Mouse (Mus musculus): ENCODE results near the gene Lpp.

Gene Lpp

GRCm38 (mm10) chr16:24475305-24475947 is 82.1 kb downstream of the Lpp start:
- POLR2A ChIA-PET, result no interaction called here
- CTCF ChIA-PET, result no interaction called here

GRCm38 (mm10) chr16:24476911-24477401 is 83.6 kb downstream of the Lpp start:
- CTCF ChIA-PET, result interaction anchor here in 1 of 4 experiments (0.6 kb wide), 3 partner anchors 235 to 1971 kb away, joined by 3 to 4 read pairs (median 3); no protein-coding TSS in a partner anchor
- POLR2A ChIA-PET, result interaction anchor here in 3 of 4 experiments (0.6 to 1.4 kb wide), 4 partner anchors 8 to 142 kb away, joined by 3 to 4 read pairs (median 4); no protein-coding TSS in a partner anchor

- CTCF ChIA-PET, result no interaction called here
- POLR2A ChIA-PET, result no interaction called here
These were observed 84.7 kb downstream of the Lpp start for GRCm38 (mm10) chr16:24478006-24478405.

- ChIA-PET POLR2A (interaction anchor here in 2 of 4 experiments (0.6 to 1.4 kb wide), 2 partner anchors 10 to 580 kb away, joined by 4 to 5 read pairs; no protein-coding TSS in a partner anchor), CTCF (no interaction called here)
These were observed 85.5 kb downstream of the Lpp start for GRCm38 (mm10) chr16:24478851-24479250.

GRCm38 (mm10) chr16:24482648-24483047 is 89.3 kb downstream of the Lpp start:
- POLR2A ChIA-PET, result interaction anchor here in 1 of 4 experiments (0.9 to 1.2 kb wide), 2 partner anchors 9 to 41 kb away, joined by 3 to 4 read pairs; no protein-coding TSS in a partner anchor
- CTCF ChIA-PET, result no interaction called here

- CTCF ChIA-PET, result interaction anchor here in 1 of 4 experiments (1.1 kb wide), 1 partner anchor 499 kb away, joined by 3 read pairs; no protein-coding TSS in a partner anchor
- POLR2A ChIA-PET, result interaction anchor here in 1 of 4 experiments (0.6 kb wide), 1 partner anchor 52 kb away, joined by 3 read pairs; no protein-coding TSS in a partner anchor
These were observed 90.3 kb downstream of the Lpp start for GRCm38 (mm10) chr16:24483527-24484101.

- CTCF ChIA-PET, result interaction anchor here in 1 of 4 experiments (0.6 kb wide), 1 partner anchor 281 kb away, joined by 3 read pairs; no protein-coding TSS in a partner anchor
- POLR2A ChIA-PET, result interaction anchor here in 1 of 4 experiments (0.7 kb wide), 1 partner anchor 95 kb away, joined by 7 read pairs; no protein-coding TSS in a partner anchor
These were observed 94.5 kb downstream of the Lpp start for GRCm38 (mm10) chr16:24487782-24488241.

GRCm38 (mm10) chr16:24489516-24490285 is 96.4 kb downstream of the Lpp start:
- POLR2A ChIA-PET, result no interaction called here
- CTCF ChIA-PET, result interaction anchor here in 2 of 4 experiments (0.6 to 1.1 kb wide), 2 partner anchors 9 to 13 kb away, joined by 3 to 4 read pairs; no protein-coding TSS in a partner anchor

- ChIA-PET CTCF (interaction anchor here in 1 of 4 experiments (0.6 kb wide), 2 partner anchors 12 to 136 kb away, joined by 3 read pairs; no protein-coding TSS in a partner anchor), POLR2A (interaction anchor here in 3 of 4 experiments (0.6 to 1.3 kb wide), 4 partner anchors 8 to 568 kb away, joined by 3 to 5 read pairs (median 3); no protein-coding TSS in a partner anchor)
These were observed 97.6 kb downstream of the Lpp start for GRCm38 (mm10) chr16:24490751-24491485.

- POLR2A ChIA-PET, result interaction anchor here in 3 of 4 experiments (0.6 to 1.3 kb wide), 4 partner anchors 9 to 568 kb away, joined by 3 to 5 read pairs (median 3); no protein-coding TSS in a partner anchor
- CTCF ChIA-PET, result interaction anchor here in 1 of 4 experiments (0.6 kb wide), 1 partner anchor 136 kb away, joined by 3 read pairs; no protein-coding TSS in a partner anchor
These were observed 98.1 kb downstream of the Lpp start for GRCm38 (mm10) chr16:24491486-24491758.

GRCm38 (mm10) chr16:24492194-24492940 is 99.1 kb downstream of the Lpp start:
- ChIA-PET CTCF (interaction anchor here in 1 of 4 experiments (0.6 kb wide), 1 partner anchor 1504 kb away, joined by 4 read pairs; no protein-coding TSS in a partner anchor), POLR2A (interaction anchor here in 2 of 4 experiments (0.6 to 1.1 kb wide), 4 partner anchors 15 to 567 kb away, joined by 3 read pairs; no protein-coding TSS in a partner anchor)

- ChIA-PET CTCF (no interaction called here), POLR2A (no interaction called here)
These were observed 101.2 kb downstream of the Lpp start for GRCm38 (mm10) chr16:24494531-24494930.

- CTCF ChIA-PET, result interaction anchor here in 1 of 4 experiments (1.3 kb wide), 1 partner anchor 512 kb away, joined by 3 read pairs; no protein-coding TSS in a partner anchor
- POLR2A ChIA-PET, result no interaction called here
These were observed 102.2 kb downstream of the Lpp start for GRCm38 (mm10) chr16:24495461-24495860.

GRCm38 (mm10) chr16:24496635-24497034 is 103.3 kb downstream of the Lpp start:
- ChIA-PET CTCF (interaction anchor here in 1 of 4 experiments (0.7 kb wide), 1 partner anchor 12 kb away, joined by 3 read pairs; no protein-coding TSS in a partner anchor), POLR2A (interaction anchor here in 1 of 4 experiments (1.0 kb wide), 1 partner anchor 16 kb away, joined by 3 read pairs; no protein-coding TSS in a partner anchor)

GRCm38 (mm10) chr16:24497413-24497812 is 104.1 kb downstream of the Lpp start:
- POLR2A ChIA-PET, result no interaction called here
- CTCF ChIA-PET, result no interaction called here

GRCm38 (mm10) chr16:24498103-24498659 is 104.9 kb downstream of the Lpp start:
- POLR2A ChIA-PET, result interaction anchor here in 1 of 4 experiments (1.1 kb wide), 1 partner anchor 10 kb away, joined by 3 read pairs; no protein-coding TSS in a partner anchor
- CTCF ChIA-PET, result no interaction called here

GRCm38 (mm10) chr16:24501197-24501596 is 107.9 kb downstream of the Lpp start:
- CTCF ChIA-PET, result no interaction called here
- POLR2A ChIA-PET, result no interaction called here

All from embryonic stem cell, embryonic (primary cell).